Mouse (Mus musculus) cortical plate, adult 2 months (tissue): Measurements from ENCODE around the gene Igfbp4. TPM values are rescaled to one million over a fixed set of nuclear protein-coding genes. Genes with fewer than 3 reads are reported as not detected.
A peak's percentile ranks its signal among the peaks of the same experiment; 100 is the strongest.

Experiments
- H3K27ac ChIP-seq: fragments of 200-500 bp; 2 replicates; pipeline ENCODE4 v1.5.1; 2012; ENCODE audit warnings: low read length, control low read depth, inconsistent platforms; ENCODE audit not compliant: insufficient read depth
- H3K4me1 ChIP-seq: fragments of 200-500 bp; 2 replicates; pipeline ENCODE4 v1.6.1; 2011; ENCODE audit warnings: low read length; ENCODE audit not compliant: control insufficient read depth, insufficient read depth
- H3K4me3 ChIP-seq: fragments of 200-500 bp; 2 replicates; pipeline ENCODE4 v1.5.1; 2011; ENCODE audit warnings: mild to moderate bottlenecking, low read length, control low read depth; ENCODE audit not compliant: insufficient read depth
- CTCF ChIP-seq: fragments of 200-500 bp; IDR thresholded peaks from 2 replicates; pipeline ENCODE4 v1.5.1; 2011; ENCODE audit warnings: mild to moderate bottlenecking, control low read depth, low read length; ENCODE audit not compliant: insufficient read depth; ENCODE audit errors: extremely low read depth
- POLR2A ChIP-seq: fragments of 200-500 bp; IDR thresholded peaks from 2 replicates; pipeline ENCODE4 v1.6.1; 2011; ENCODE audit warnings: mild to moderate bottlenecking, low read length, control low read depth; ENCODE audit not compliant: insufficient read depth; ENCODE audit errors: extremely low read depth
- polyA plus RNA-seq: library from polyadenylated mRNA; depleted of rRNA; stranded (reverse); fragments of >200 nt; gene quantifications from 2 replicates; pipeline ENCODE4 v1.2.3, GENCODE M21; 2012

Gene Igfbp4
- polyA plus RNA-seq, 1 experiment: 106 TPM

DNA sequence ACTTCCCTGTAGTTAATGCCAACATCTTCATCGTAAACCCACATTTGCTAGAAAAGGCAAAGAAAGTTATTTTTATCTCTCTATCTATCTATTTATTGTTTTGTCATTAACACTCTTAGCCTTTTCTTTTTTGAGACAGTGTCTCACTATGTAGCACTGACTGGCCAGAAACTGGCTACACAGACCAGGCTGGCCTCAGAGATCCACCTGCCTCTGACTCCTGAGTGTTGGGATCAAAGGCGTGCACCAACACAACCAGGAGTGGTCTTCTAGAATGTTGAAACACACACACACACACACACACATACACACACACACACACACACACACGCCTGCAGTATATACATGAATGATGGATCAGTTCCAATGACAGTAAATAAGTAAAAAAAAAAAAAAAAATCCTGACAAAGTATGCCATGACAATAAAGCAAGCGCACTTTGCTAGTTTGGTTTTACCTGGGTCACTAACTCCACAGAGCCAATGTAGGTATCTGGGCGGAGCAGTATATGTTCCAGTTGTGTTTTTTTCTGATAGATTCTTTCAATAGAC is 18.6 kb upstream of the Igfbp4 start:
- TF ChIP-seq POLR2A: no peak
- TF ChIP-seq CTCF: no peak
- no peaks in the 10 kb centered on the region for H3K4me1 ChIP-seq
- no peak overlapping the region for H3K27ac ChIP-seq
- no peak overlapping the region for H3K4me3 ChIP-seq

DNA sequence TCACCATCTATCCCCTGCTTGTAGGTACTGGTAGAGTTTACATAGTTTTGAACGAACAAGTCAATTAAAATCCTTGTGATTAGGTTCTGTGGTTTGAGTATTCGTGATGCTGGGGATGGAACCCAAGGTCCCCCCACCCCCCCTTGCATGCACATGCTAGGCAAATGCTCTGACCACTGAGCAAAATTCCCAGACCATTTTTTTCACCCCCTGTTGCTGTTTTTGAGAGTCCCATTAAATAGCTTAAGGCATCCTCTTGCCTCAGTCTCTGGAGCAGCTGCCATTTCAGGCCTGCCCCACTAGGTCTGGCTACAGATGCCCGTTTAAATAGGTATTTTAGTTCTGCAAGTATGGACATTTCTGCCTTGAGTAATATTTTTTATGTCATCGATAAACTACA is 17.9 kb upstream of the Igfbp4 start:
- Histone ChIP-seq H3K4me3 (no peak overlapping the region), H3K27ac (no peak overlapping the region), H3K4me1 (no peaks in the 10 kb centered on the region)
- no peak for TF ChIP-seq CTCF
- no peak for TF ChIP-seq POLR2A

DNA sequence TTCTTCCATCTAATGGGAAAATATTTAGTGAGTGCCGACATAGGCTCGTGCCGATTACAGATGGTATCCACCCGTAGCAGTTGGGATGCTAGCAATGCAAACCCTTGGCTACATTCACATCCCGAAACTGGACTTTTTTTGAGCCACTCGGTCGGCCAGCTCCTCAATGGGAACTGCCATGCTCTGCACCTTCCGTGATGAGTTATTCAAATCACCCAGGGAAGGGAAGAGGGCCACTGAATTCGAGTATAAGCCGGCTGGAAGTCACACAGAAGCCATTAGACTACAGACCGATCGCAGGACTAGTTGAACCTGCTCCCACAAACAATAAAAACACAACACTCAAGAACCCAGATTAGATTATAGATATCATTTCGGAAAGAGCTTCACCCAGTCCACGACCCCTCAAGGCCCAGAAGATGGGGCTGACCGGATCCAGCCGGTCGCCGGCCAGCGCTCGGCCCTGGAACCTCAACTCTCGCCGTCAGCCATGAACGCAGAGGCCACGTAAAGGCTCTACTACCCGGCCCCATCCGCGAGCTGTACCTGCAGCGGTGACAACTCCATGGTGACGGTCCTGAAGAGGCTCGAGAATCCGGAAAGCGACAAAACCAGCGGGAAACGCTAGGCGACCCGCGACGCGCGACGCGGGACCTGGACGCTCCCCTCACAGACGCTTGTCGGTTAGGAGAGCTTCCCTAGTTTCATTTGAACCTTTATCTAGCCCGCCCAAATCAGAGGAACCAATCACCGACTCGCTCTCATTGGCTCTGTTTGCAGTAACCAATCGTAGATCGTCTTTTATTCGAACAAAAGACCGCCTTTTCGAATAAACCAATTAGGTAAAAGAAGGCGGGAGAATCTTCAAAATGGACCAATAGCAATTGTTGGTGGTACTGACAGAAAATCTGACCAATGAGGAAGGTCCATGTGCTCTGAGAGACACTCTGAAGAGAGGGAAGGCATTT is 17.3 kb upstream of the Igfbp4 start, which contains the start of gene Top2a:
Top2a (minus strand) TSS at position 690 of the 968 bp plus-strand sequence.
- H3K27ac ChIP-seq: no peak within 1 kb of the TSS
- TF ChIP-seq CTCF (no peak), POLR2A (0 out of 2 replicates have a peak, but pooled peaks have one; percentile 23)
- H3K4me3 ChIP-seq: peak within 1 kb of the TSS; percentile 51
- H3K4me1 ChIP-seq: no peaks in the 10 kb centered on the region

DNA sequence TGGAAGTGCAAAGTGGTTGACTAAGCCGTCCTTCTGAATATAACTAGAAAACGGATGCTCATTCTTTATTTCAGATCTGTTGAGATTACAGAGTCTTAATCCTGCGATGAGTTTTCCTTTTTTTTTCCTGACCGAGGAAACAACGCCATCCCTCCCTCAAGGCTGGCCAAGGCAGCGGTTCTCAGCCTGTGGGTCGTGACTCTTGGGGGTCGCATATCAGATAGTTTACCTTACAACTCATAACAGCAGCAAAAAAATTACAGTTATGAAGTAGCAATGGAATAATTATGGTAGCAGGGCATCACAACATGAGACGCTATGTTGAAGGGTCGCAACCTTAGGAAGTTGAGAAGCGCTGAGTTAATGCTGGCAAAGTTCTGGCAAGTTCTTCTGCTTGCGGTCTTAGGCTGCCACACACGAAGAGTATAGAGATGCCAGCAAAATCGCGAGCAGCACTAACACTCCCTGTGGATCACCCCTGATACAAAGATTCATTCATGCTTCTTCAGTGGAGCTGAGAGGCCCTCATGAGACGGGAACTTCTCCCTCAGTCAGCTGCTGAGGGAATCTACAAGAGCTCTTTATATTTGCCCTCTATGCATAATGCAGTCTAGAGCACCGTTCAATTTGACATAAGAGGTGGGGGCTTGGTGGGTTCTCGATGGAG is 16.4 kb upstream of the Igfbp4 start:
- TF ChIP-seq POLR2A: no peak
- TF ChIP-seq CTCF: no peak
- Histone ChIP-seq H3K4me1 (no peaks in the 10 kb centered on the region), H3K4me3 (peak overlapping the region; percentile 51), H3K27ac (no peak overlapping the region)

DNA sequence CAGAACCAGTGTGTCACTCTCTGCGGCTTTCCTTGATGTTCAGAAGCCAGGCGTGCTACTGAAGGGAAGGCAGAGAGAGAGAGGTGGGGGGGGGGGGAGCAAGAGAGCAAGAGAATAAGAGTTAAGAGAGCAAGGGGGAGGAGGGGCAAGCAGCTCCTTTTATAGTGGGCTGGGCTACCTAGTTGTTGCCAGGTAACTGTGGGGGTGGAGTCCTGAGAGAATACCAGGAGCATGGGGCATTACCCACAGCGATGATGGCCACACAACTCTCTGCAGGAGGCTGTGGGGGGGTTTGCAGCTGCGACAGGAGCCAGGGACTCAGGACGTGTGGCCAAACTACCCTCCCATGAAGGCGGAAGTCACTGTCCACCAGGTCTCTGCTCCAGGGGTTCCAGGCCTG is 15.2 kb upstream of the Igfbp4 start:
- TF ChIP-seq CTCF (no peak), POLR2A (no peak)
- no peak overlapping the region for H3K4me3 ChIP-seq
- no peak overlapping the region for H3K27ac ChIP-seq
- H3K4me1 ChIP-seq: no peaks in the 10 kb centered on the region

DNA sequence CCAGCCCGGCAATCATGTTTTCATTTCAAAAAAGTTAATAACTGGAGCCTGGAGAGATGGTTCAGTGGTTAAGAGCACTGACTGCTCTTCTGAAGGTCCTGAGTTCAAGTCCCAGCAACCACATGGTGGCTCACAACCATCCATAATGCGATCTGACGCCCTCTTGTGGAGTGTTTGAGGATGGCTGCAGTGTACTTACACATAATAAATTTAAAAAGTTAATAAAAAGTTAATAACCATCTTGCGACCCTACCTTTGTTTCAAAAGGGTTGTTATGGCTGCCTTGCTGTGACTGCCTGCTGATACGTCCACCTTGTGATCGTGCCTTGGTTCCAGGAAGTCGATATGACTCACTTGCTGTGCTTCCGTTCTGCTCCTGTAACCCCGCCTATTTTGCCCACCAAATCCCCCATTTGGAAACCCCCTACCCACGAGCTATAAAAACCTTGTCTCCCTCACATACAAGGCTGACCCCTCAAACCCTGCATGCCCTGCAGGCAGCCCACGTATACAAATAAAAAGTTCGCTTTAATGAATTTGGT is 14.1 kb upstream of the Igfbp4 start:
- no peak overlapping the region for H3K4me3 ChIP-seq
- no peak overlapping the region for H3K27ac ChIP-seq
- H3K4me1 ChIP-seq: no peaks in the 10 kb centered on the region
- no peak for TF ChIP-seq POLR2A
- no peak for TF ChIP-seq CTCF

DNA sequence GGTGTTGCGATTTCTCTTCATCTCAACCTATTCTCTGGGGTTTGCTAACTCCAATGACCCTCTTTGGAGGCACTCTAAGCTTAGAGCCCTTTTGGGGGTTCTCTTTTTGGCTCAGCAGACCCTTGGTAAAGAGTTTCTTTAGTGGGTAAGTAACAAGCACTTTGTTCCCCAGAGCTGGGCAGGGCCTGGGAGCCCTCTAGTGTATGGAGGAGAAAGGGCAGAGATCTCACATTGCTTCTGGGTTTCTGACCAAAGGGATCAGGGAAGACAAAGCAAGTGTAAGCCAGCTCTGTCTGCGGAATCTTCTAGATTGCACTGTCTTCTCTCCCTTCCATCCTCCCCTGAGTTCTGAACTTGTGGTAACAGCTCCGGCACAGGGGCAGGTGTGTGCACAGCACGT is 5.7 kb upstream of the Igfbp4 start:
- H3K27ac ChIP-seq: no peak overlapping the region
- no peak overlapping the region for H3K4me3 ChIP-seq
- peak; percentile 37 for TF ChIP-seq CTCF
- TF ChIP-seq POLR2A: no peak
- H3K4me1 ChIP-seq: no peaks in the 10 kb centered on the region; the same call in 1 of the 2 replicates

DNA sequence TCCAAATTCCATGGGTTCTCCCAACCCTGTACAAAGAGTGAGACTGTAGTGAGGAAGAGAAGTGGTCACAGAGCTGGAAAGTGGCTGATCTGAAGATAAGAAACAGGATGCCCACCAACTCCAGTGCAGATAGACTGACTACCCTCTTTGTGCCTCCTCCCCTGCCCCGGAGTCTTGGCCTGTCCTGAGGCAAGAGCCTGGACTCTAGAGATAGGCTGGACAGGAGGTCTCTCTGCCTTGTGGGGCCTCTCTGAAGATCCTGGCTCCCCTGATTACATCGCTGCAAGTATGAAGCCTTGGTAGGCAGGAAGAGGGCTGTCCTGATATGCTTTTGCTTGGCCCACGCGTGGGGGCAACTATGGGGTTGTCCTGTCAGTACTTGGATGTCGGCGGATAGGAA is 4.8 kb upstream of the Igfbp4 start:
- Histone ChIP-seq H3K4me3 (no peak overlapping the region), H3K4me1 (no peaks in the 10 kb centered on the region; the same call in 1 of the 2 replicates), H3K27ac (no peak overlapping the region)
- TF ChIP-seq POLR2A: no peak

DNA sequence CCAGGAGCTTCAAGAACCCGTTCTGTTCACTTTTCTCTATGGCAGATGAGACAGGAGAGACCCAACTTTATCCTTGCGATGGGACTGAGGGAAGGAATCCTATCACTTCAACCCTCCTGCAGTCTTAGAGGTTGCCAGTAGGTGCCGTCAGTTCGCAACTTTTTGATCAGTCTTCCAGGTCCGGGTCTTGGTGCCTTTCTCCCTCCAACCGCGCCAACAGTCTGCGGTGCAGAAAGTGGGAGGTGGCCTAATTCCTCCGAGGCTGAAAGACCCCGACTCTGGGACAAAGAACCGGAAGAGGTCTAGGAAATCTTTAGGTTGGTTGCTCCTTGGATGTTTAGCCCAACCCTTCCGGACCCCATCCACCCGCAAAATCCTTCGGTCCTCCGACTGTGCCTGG is 1.3 kb upstream of the Igfbp4 start:
- peak overlapping the region; percentile 43; the same call in 1 of the 2 replicates for H3K4me3 ChIP-seq
- no peak overlapping the region for H3K27ac ChIP-seq
- no peaks in the 10 kb centered on the region; the same call in 1 of the 2 replicates for H3K4me1 ChIP-seq
- TF ChIP-seq POLR2A (no peak), CTCF (peak; percentile 90)

DNA sequence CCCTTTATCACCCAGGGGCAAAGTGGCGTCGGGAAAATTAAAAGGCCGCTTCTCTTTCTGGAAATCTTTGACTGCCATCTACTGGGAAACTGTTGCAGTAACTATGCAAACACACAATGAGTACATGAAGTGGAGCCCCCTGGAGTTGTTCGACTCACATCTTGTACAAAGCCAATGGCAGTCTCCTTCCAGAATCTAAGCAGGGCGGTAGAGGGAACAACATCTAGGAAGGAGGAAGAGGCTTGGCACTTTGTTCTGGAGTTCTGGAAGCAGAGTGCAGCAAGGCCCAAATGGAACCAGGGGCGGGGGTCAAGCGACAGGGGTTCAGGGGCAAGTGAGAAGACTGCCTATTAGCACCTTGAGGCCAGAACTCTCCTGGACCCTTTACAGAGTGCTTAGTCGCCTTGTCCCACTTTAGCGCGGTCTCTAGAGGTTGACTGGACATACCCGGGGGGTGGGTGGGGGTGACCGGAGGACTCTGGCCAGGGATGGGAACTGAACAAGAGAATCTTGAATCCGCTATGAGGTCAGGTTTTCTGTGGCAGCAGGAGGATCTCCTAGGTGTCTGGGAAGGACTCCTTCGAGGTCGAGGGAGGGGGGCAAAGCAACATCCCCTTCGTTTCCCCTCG is 584 bp upstream of the Igfbp4 start:
- Histone ChIP-seq H3K4me1 (no peaks in the 10 kb centered on the region; the same call in 1 of the 2 replicates), H3K27ac (no peak overlapping the region), H3K4me3 (peak overlapping the region; percentile 43)
- TF ChIP-seq POLR2A (no peak), CTCF (peak; percentile 45)
